Mouse (Mus musculus): Measurements from ENCODE around the gene Cela3b.

The Cela3b gene

GRCm38 (mm10) chr4:137430502-137430901 is at the start of gene Cela3b:
Cela3b (minus strand) TSS chr4:137430540.
- no peak for DNase-seq (ENCODE audit: low spot score in 2 of 2)

GRCm38 (mm10) chr4:137479757-137480156 is 49.4 kb upstream of the Cela3b start:
- DNase-seq (ENCODE audit: low spot score in 2 of 2): no peak

GRCm38 (mm10) chr4:137478306-137478705 is 48.0 kb upstream of the Cela3b start:
- DNase-seq (ENCODE audit: low spot score in 2 of 2): no peak

GRCm38 (mm10) chr4:137477611-137478010 is 47.3 kb upstream of the Cela3b start:
- DNase-seq (ENCODE audit: low spot score in 2 of 2): no peak

GRCm38 (mm10) chr4:137476761-137477237 is 46.5 kb upstream of the Cela3b start:
- DNase-seq (ENCODE audit: low spot score in 2 of 2): no peak

GRCm38 (mm10) chr4:137476065-137476760 is 45.9 kb upstream of the Cela3b start:
- no peak for DNase-seq (ENCODE audit: low spot score in 2 of 2)

GRCm38 (mm10) chr4:137475271-137476050 is 45.1 kb upstream of the Cela3b start:
- DNase-seq (ENCODE audit: low spot score in 2 of 2): no peak

- DNase-seq (ENCODE audit: low spot score in 2 of 2): no peak
Observed at GRCm38 (mm10) chr4:137474694-137475093, 44.4 kb upstream of the Cela3b start.

- no peak for DNase-seq (ENCODE audit: low spot score in 2 of 2)
Observed at GRCm38 (mm10) chr4:137473701-137474388, 43.5 kb upstream of the Cela3b start.

- no peak for DNase-seq (ENCODE audit: low spot score in 2 of 2)
Observed at GRCm38 (mm10) chr4:137473240-137473639, 42.9 kb upstream of the Cela3b start.

- DNase-seq (ENCODE audit: low spot score in 2 of 2): no peak
Observed at GRCm38 (mm10) chr4:137471326-137471725, 41.0 kb upstream of the Cela3b start.

GRCm38 (mm10) chr4:137470701-137471317 is 40.5 kb upstream of the Cela3b start:
- no peak for DNase-seq (ENCODE audit: low spot score in 2 of 2)

- no peak for DNase-seq (ENCODE audit: low spot score in 2 of 2)
Observed at GRCm38 (mm10) chr4:137469845-137470692, 39.7 kb upstream of the Cela3b start.

GRCm38 (mm10) chr4:137469081-137469844 is 38.9 kb upstream of the Cela3b start:
- no peak for DNase-seq (ENCODE audit: low spot score in 2 of 2)

- peak; percentile 82 to 93 for DNase-seq (ENCODE audit: low spot score in 2 of 2)
Observed at GRCm38 (mm10) chr4:137468260-137469080, 38.1 kb upstream of the Cela3b start, which contains the start of gene Hspg2. Hspg2 (plus strand) TSS chr4:137468769.

GRCm38 (mm10) chr4:137467525-137467924 is 37.2 kb upstream of the Cela3b start:
- no peak for DNase-seq (ENCODE audit: low spot score in 2 of 2)

GRCm38 (mm10) chr4:137466991-137467390 is 36.7 kb upstream of the Cela3b start:
- DNase-seq (ENCODE audit: low spot score in 2 of 2): no peak

- DNase-seq (ENCODE audit: low spot score in 2 of 2): no peak
Observed at GRCm38 (mm10) chr4:137465125-137465787, 34.9 kb upstream of the Cela3b start.

All from spleen, postnatal 10 days (tissue).